Mouse (Mus musculus) yolk sac, embryonic 10.5 days (tissue): Measurements from ENCODE around the gene Parp14.
"Not testable (repeated sequence)": the region's sequence is repeated elsewhere in the genome, so short reads cannot be mapped to it uniquely, and the experiment has no call there.

Experiments used
- DNase-seq: peaks from one replicate; pipeline ENCODE4 v3.0.0-alpha.2; 2017; ENCODE audit warnings: low spot score

Gene Parp14

GRCm38 (mm10) chr16:35871048-35871851 lies at the start of gene Parp14:
Gene Parp14 (minus strand): TSS chr16:35871544.
- DNase-seq: peak; percentile 27

- no peak for DNase-seq
Observed at GRCm38 (mm10) chr16:35918721-35919543, 47.6 kb upstream of the Parp14 start.

- peak; percentile 13 for DNase-seq
Observed at GRCm38 (mm10) chr16:35914301-35914700, 43.0 kb upstream of the Parp14 start.

DNA sequence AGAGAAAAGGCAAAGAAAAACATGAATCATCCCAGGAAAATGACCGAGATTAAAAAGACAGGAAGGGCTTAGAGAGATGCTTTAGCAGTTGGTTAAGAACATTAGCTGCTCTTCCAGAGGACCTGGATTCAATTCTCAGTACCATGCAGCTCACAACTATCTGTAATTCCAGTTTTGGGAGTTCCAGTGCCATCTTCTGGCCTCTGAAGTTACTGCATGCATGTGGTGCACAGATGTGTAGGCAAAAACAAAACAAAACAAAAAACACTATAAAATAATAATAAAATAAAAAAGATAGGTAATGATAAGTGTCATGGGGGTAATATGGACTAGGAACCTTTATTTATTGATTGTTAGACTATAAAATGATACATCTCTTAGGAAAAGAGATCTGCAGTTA lies 42.2 kb upstream of the Parp14 start:
- no peak for DNase-seq

DNA sequence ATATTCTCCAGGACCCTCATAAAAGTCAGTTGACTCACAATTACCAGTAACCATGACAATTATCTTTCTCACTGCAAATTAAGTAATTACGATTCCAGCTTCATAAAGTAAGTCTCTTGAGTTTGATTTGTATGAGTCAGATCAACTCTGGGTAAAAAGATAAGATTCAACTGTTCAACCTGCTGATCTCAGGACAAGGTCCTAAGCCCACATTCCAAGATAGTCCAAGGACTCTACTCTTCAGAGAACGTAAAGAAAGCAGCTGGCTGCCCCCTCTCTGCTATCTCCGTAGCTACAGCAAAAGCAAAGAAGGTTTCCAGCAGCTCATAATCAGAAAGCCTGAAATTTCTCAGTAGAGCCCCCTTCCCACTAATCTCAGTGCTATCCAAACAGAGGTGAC lies 40.1 kb upstream of the Parp14 start:
- DNase-seq: no peak

- no peak for DNase-seq
Observed at GRCm38 (mm10) chr16:35907432-35908201, 36.3 kb upstream of the Parp14 start.

DNA sequence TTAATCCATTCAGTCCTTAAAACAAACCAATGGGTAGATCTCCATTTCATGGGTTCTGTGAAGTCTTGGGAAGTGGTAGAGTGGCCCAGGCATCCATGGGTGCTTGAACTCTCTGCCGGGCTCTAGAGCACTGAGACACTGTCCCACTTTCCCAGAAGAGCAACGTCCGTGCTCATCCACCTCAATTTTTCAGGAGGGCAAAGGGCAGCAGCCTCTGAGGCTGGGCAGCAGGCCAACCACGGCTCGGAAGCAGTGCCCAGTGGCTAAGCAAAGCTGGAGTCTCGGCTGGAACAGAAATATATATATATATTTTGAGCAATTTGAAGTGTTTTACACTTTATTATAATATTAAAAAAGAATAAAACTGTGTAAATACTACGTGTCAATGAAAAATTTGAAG lies 35.5 kb upstream of the Parp14 start:
- no peak for DNase-seq

DNA sequence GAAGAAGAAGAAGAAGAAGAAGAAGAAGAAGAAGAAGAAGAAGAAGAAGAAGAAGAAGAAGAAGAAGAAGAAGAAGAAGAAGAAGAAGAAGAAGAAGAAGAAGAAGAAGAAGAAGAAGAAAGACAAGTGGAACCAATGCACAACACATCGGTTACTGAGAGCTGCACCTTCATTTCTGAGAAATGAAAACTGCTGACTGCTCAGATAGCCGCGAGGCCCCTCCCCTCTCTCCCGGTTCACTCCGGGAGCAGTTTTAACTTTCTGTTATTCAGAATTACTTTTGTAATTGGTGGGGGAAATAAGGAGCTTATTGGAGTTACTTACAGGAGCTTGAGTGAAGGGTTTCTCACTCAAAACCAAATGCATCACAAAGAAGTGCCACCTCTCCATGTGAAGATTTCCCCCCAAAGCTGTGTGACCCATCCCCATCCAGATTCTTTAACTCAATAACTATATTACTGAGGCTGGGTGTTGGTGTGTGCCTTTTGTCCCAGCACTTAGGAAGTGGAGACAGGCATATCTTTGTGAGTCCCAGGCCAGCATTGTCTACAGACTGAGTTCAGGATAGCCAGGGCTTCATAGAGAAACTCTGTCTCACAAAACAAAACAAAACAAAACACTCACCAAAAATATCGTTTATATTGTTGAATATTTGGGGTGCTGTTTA lies 34.6 kb upstream of the Parp14 start:
- DNase-seq: no peak

GRCm38 (mm10) chr16:35905355-35905754 lies 34.0 kb upstream of the Parp14 start:
- no peak for DNase-seq

DNA sequence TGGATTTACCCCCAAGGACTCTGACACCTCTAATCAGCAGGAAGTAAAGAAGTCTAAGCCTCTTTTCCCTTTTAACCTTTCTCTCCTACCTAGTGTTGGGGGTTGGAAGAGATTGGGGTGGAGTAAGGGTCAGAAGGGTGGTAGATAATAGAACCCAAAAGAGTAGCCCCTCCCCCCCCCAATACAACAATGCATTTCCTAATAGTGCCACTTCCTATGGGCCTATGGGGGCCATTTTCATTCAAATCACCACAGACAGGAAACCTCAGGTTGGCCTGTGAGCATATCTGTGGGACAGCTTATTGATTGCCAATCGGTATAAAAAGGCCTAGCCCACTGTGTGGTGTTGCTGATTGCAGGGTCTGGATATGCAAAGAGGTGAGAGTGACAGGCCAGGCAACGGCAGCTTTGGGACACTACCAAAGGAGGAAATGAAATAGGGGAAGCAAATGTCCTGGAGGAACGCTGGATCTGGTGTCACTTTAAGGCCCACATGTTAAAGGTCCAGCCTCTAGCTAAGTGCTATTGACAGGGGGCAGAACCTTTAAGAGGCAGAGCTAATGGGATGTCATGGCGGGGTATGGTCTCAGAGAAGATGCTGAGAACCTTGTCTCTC lies 32.9 kb upstream of the Parp14 start:
- DNase-seq: no peak

DNA sequence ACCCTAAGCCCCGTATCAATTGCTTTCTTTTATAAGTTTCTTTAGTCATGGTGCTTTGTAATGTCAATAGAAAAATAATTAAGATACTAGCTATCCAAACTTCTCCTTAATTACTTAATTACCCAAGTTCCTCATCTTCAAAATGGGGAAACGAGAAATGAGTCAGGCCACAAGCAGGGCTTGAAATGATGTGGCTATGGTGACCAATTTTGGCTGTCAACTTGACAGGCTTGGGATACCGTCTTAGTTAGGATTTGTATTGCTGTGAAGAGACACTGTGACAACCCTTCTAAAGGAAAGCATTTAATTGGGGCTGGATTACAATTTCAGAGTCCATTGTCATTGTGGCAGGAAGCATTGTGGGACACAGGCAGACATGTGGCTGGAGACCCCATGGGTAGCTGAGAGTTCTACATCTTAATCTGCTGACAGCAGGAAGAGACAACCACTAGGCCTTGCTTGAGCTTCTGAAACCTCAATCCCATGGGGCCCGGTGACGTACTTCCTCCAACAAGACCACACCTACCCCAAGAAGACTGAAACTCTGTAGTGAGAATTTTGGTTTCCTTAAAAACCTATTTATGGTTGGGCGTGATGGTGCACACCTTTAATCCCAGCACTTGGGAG lies 31.8 kb upstream of the Parp14 start:
- no peak for DNase-seq

DNA sequence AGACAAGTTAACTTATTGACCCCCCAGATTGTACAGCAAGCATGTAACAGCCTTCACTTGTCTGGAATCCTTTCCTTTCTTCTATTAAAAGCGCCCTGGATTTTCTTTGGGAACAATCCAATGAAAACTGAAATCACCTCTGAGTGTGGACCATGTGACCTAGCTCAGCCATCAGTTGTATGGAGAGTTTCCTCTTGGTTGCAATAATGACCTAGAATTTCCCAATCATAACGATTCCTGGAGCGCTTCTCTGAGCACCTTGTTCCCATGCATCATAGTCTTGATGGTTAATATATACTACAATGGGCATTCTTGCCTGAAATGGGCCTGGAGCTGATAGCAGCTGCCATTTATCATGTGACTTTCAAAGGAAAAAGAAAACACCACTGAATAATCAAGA lies 29.2 kb upstream of the Parp14 start:
- no peak for DNase-seq

DNA sequence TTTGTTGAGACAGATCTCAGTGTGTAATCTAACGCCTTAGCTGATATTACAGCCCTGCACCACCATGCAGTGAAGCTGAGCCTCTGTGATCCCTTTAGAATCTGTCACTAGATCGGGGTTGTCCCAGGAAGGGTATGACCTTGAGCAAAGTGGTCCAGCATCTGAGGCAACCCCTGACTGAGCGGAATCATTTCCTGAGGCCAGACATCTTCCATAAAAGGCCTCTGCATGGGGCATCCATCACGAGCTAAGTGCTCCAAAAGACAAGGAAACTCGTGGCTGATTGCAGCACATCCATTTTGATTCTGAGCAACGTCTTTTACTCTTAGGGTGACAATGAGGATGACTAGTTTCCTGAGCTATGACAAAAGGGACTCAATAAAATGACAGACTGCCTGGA lies 23.7 kb upstream of the Parp14 start:
- DNase-seq: no peak

- not testable (repeated sequence) for DNase-seq
Observed at GRCm38 (mm10) chr16:35891603-35892002, 20.3 kb upstream of the Parp14 start.

GRCm38 (mm10) chr16:35890645-35891044 lies 19.3 kb upstream of the Parp14 start:
- DNase-seq: no peak

- DNase-seq: no peak
Observed at GRCm38 (mm10) chr16:35888910-35889309, 17.6 kb upstream of the Parp14 start.

GRCm38 (mm10) chr16:35888174-35888573 lies 16.8 kb upstream of the Parp14 start:
- DNase-seq: no peak

DNA sequence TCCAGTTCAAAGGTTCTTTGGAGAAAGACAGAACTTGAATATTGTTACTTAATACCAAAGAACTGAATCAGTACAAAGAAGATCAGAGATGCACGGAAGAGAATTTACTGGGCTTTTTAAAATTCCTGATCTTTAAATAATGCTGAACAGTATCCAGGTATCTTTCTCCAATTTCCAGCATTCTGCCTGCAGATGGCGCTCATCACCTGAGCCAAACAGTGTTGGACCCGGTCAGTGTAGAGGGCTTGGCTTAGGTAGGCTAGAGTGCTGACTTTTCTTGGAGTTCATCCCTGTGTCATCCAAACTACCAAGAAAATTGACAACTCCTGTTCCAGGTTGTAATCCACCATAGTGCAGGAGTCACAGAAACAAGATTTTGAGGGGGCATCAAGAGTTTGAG lies 3.1 kb upstream of the Parp14 start:
- DNase-seq: no peak

DNA sequence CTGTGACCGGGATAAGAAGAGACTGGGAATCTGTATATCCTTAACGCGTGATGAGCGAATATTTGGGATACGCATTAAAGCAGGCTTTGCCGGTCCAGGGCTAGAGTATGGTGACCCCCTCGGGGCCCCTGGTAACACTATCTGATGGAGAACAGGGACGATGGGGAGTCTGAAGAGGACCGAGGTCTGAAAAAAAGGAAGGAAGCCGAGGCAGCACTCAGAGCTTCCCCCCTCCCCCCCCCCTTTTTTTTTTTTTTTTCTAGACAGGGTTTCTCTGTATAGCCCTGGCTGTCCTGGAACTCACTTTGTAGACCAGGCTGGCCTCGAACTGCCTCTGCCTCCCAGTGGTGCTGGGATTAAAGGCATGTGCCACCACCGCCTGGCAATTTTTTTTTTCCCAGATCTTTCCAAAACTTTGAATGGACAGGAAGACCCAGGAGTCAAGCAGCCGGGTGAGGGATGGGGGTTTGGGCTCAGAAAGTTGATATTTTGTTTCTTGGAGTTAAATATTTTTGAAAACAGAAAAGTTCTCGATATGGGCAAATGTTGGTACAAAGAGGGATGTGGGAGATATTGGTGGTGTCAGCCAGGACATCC lies 1.2 kb upstream of the Parp14 start:
- no peak for DNase-seq

- no peak for DNase-seq
Observed at GRCm38 (mm10) chr16:35871898-35872297, 554 bp upstream of the Parp14 start.
